Mouse (Mus musculus) fat pad, adult 2 months (tissue): ENCODE measurements around the gene Thsd7b.
"Not testable (repeated sequence)": the region's sequence is repeated elsewhere in the genome, so short reads cannot be mapped to it uniquely, and the experiment has no call there.

ENCODE experiments used
- DNase-seq: peaks from one replicate; pipeline ENCODE4 v3.0.0-alpha.2; 2011; ENCODE audit warnings: low read depth, low spot score; ENCODE audit errors: extremely low read depth

Gene Thsd7b

GRCm38 (mm10) chr1:129826927-129827326 lies 553.8 kb downstream of the Thsd7b start:
- DNase-seq: no peak

GRCm38 (mm10) chr1:129837324-129837723 lies 564.2 kb downstream of the Thsd7b start:
- DNase-seq: no peak

DNA sequence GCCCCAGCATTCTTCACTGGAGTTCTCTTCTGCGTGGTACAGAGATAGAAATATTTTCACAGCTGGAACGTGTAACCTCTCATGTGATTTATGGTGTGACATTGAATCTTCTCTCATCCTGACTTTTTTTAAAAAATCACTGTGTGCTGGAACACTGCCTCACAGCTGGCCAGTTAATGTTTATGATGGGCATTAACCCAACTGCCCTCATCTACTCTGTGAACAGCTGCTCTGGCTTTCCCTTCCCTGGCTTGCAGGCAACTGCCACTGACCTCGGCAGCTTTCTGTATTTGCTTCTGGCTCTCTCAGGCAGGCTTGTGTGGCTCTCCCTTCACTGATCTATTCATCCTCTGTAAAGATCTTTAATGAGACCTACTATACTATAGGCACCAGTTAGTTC lies 564.7 kb downstream of the Thsd7b start:
- no peak for DNase-seq

- no peak for DNase-seq
Observed at GRCm38 (mm10) chr1:129838486-129838885, 565.4 kb downstream of the Thsd7b start.

GRCm38 (mm10) chr1:129843416-129843815 lies 570.3 kb downstream of the Thsd7b start:
- no peak for DNase-seq

- DNase-seq: no peak
Observed at GRCm38 (mm10) chr1:129850007-129850564, 577.0 kb downstream of the Thsd7b start.

DNA sequence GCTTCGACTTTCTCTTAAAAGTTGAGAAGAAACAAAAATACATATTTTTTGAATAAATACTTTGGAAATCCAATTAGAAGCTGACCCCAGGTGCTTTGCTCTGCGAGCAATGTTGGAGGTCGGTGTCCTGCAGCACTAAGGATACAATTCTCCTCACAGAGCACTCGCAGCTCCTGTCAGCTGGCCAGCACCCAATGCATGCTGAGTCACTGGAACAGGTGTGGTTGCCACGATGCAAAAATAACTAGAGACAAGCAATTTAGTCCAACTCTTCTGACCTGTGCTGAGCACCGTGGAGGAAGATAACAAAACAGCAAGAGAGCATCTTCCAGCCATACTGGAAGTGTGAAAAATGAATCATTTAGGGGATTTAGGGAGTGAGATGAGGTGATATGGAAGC lies 594.6 kb downstream of the Thsd7b start:
- DNase-seq: no peak

GRCm38 (mm10) chr1:129874355-129874754 lies 601.3 kb downstream of the Thsd7b start:
- no peak for DNase-seq

GRCm38 (mm10) chr1:129887861-129888260 lies 614.8 kb downstream of the Thsd7b start:
- no peak for DNase-seq

DNA sequence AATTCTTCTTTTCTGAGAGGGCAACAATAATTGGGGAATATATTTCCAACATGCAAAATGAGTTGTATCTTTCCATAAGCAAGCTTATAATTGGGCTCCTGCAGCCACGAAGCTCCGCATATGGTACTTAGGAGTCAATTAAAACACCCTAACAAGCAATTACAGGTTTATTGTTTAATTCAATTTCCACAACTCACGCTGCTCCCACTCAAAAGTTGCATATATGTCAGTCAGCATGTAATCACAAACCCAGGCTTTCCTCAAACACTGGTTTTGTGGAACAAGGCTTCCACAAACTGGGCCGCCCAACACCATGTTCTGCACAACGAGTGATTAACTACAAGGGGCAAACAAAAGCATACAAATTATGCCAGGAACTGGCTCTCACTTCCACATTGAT lies 625.0 kb downstream of the Thsd7b start:
- DNase-seq: no peak

GRCm38 (mm10) chr1:129915484-129915883 lies 642.4 kb downstream of the Thsd7b start:
- no peak for DNase-seq

- no peak for DNase-seq
Observed at GRCm38 (mm10) chr1:129917568-129917967, 644.5 kb downstream of the Thsd7b start.

DNA sequence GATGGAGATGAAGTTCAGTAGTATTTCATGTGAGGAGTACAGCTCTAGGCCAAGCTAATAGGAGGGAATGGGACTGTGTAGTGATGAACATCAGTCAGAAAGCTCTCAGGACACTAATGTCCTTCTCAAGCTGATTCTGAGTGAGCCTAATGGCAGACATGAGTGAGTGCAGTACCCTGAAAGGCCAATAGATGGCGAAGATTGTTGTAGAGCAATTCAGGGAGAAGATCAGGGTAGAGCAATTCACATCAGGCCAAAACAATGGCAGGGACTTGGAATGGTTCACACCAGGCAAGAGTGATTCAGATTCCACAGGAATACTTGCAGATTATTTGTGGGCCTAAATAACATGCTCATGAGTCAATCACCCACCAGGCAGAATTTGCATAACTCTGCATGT lies 646.3 kb downstream of the Thsd7b start:
- DNase-seq: no peak

DNA sequence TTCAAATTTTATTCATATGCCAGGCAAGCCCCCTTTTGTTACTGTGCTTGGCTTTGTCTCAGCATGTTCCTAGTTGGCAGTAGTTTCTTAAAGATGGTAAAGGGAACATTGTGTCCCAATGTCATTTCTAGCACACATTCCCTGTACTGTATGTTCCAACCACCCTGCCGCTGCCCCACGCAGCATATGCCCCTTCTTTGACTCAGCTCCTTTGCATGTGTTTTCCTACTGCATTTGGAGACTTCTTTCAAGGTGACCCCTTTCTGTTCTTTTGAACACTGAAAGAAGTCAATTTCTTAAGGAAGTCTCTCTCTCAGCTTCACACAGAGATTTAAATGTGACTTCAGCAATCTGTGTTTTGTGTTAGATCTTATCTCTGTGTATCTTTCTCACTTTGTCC lies 657.9 kb downstream of the Thsd7b start:
- no peak for DNase-seq

DNA sequence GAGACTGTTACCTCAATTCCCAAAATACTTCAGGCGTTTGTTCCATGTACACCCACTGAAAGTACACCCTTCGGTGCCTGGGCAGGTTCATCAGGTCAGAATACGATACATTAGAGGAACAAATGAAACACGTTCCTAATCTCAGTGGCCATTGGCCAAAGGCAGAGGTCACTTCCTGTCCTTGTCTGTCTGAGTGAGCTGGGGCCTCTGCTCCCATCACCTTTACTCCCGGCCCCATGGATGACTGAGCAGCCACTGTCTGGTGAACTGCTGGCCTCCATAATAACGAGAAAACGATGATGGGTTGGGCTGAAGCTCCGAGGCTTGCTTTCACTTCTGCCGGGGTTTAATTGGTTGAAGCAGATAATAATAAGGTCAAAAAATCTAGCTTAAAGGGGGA lies 670.0 kb downstream of the Thsd7b start:
- no peak for DNase-seq

- DNase-seq: no peak
Observed at GRCm38 (mm10) chr1:129947026-129947425, 673.9 kb downstream of the Thsd7b start.

DNA sequence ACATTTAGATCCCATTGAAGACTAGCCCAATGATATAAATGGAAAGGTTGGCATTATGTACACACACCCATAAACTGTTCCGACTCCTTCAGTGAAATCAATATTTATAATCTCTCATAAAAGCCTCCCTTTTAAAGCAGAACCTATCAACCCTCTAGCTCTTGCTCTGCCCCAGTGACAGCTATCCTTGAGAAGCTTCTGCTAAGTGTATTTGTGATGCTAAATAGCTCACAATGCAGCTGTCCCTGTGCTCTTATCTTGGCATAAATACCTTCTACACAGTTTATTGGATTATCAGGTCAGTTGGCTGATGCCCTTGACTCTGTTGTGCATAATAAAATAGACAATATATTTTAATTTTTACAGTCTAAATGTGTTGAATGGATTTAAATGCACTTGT lies 682.4 kb downstream of the Thsd7b start:
- no peak for DNase-seq

DNA sequence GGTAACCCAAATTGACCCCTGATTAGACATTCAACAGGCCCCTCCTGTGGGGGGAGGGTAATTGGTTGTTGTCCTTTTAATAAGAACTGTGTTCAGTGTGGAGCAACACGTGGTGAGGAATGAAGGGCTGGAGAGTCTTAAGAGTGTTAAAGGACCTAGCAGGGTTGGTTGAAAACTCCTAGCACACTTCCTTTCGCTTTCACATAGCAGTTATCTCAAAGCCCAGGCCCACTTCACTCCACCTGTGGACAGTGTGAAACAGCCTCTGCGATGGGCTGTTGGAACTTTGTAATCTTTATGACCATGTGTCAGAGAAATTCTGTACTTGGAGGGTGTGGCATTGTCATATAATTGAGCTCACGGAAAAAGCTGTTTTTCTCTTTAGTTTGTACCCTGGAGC lies 683.5 kb downstream of the Thsd7b start:
- no peak for DNase-seq

GRCm38 (mm10) chr1:129959352-129959751 lies 686.2 kb downstream of the Thsd7b start:
- DNase-seq: not testable (repeated sequence)

GRCm38 (mm10) chr1:129963166-129963565 lies 690.1 kb downstream of the Thsd7b start:
- no peak for DNase-seq

GRCm38 (mm10) chr1:129989247-129989646 lies 716.1 kb downstream of the Thsd7b start:
- not testable (repeated sequence) for DNase-seq

DNA sequence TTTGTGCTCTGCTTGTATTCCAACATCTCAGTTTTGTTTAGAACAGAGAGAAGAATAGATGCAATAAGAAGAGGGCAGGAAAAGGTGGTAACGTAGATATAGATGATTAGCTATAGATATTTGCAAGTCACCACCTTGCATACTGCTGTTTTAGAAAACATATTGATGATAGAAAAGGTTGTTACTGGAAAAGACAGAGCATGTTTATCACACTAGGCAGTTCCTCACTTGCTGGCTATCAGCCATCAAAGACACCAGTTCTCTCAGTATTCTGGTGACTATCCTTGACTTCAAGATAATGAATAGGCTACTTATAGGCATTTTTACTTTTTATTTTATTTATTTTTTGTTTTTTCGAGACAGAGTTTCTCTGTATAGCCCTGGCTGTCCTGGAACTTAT lies 717.7 kb downstream of the Thsd7b start:
- no peak for DNase-seq

GRCm38 (mm10) chr1:130055012-130055411 lies 781.9 kb downstream of the Thsd7b start:
- no peak for DNase-seq

- DNase-seq: no peak
Observed at GRCm38 (mm10) chr1:130062105-130062504, 789.0 kb downstream of the Thsd7b start.
